Mouse (Mus musculus): ENCODE measurements around the gene Tnr. TPM values are rescaled to one million over a fixed set of nuclear protein-coding genes. Genes with fewer than 3 reads are reported as not detected.

The Tnr gene
- polyA plus RNA-seq, 1 experiment = not detected

GRCm38 (mm10) chr1:159800366-159800765 is 276.8 kb downstream of the Tnr start:
- TF ChIP-seq POLR2A (IDR thresholded peaks at IDR 0.05; ENCODE audit: borderline replicate concordance, low read depth, low read length) = no peak
- no peak for TF ChIP-seq CTCF (IDR thresholded peaks at IDR 0.05; ENCODE audit: low read depth, low read length)
- H3K27ac ChIP-seq (ENCODE audit: insufficient read depth, low read depth, low read length) = no peak overlapping the region
- no peak overlapping the region for H3K4me3 ChIP-seq (ENCODE audit: insufficient read depth, low read length)
- H3K4me1 ChIP-seq (ENCODE audit: control insufficient read depth, insufficient read depth, low read length) = no peaks in the 10 kb centered on the region

DNA sequence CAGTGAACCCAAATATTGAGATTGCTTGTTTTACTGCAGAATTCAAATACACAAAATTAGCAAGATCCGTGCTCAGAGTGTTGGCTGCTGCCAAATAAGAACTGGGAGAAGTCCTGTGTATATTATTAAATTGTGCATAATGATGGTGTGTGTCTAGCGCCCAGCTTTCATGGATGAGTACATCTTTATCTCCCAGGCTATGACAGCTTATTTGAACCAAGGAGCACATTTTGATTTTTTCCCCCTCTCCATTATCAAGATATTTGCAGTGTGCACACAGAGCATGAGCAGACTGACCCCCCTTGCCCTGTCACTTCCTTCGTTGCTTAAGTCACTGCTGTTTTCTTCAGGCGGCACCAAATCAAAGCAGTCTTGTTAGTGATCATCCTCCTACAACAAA is 278.2 kb downstream of the Tnr start:
- no peak overlapping the region for H3K4me3 ChIP-seq (ENCODE audit: insufficient read depth, low read length)
- no peaks in the 10 kb centered on the region for H3K4me1 ChIP-seq (ENCODE audit: control insufficient read depth, insufficient read depth, low read length)
- TF ChIP-seq POLR2A (IDR thresholded peaks at IDR 0.05; ENCODE audit: borderline replicate concordance, low read depth, low read length) = no peak
- no peak for TF ChIP-seq CTCF (IDR thresholded peaks at IDR 0.05; ENCODE audit: low read depth, low read length)
- no peak overlapping the region for H3K27ac ChIP-seq (ENCODE audit: insufficient read depth, low read depth, low read length)

GRCm38 (mm10) chr1:159803711-159804110 is 280.1 kb downstream of the Tnr start:
- TF ChIP-seq POLR2A (IDR thresholded peaks at IDR 0.05; ENCODE audit: borderline replicate concordance, low read depth, low read length) (no peak), CTCF (IDR thresholded peaks at IDR 0.05; ENCODE audit: low read depth, low read length) (no peak)
- H3K4me1 ChIP-seq (ENCODE audit: control insufficient read depth, insufficient read depth, low read length) = no peaks in the 10 kb centered on the region
- no peak overlapping the region for H3K27ac ChIP-seq (ENCODE audit: insufficient read depth, low read depth, low read length)
- H3K4me3 ChIP-seq (ENCODE audit: insufficient read depth, low read length) = no peak overlapping the region

DNA sequence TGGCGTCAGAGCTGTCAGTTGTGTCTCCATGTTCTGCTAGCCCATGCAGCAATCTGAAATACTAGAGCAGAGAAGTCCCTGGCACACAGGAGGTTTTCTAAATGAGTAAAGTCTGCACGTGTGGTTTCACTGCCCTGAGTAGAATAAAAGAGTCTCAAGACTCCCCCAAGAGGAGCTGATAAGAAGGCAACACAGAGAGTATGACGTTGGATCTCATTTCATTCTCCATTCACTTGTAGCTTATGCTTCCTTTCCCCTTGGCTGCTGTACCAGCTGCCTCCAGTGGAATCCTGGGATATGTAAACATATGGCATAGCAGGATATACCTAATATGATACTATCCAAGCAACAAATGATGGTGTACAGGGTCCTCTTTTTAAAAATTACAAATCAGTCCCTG is 285.9 kb downstream of the Tnr start:
- Histone ChIP-seq H3K4me1 (ENCODE audit: control insufficient read depth, insufficient read depth, low read length) (peaks cover 18% of the 10 kb centered on the region), H3K27ac (ENCODE audit: insufficient read depth, low read depth, low read length) (no peak overlapping the region), H3K4me3 (ENCODE audit: insufficient read depth, low read length) (no peak overlapping the region)
- no peak for TF ChIP-seq POLR2A (IDR thresholded peaks at IDR 0.05; ENCODE audit: borderline replicate concordance, low read depth, low read length)
- no peak for TF ChIP-seq CTCF (IDR thresholded peaks at IDR 0.05; ENCODE audit: low read depth, low read length)

- H3K27ac ChIP-seq (ENCODE audit: insufficient read depth, low read depth, low read length) = no peak overlapping the region
- no peak overlapping the region for H3K4me3 ChIP-seq (ENCODE audit: insufficient read depth, low read length)
Observed at GRCm38 (mm10) chr1:159811805-159812204, 288.2 kb downstream of the Tnr start.

DNA sequence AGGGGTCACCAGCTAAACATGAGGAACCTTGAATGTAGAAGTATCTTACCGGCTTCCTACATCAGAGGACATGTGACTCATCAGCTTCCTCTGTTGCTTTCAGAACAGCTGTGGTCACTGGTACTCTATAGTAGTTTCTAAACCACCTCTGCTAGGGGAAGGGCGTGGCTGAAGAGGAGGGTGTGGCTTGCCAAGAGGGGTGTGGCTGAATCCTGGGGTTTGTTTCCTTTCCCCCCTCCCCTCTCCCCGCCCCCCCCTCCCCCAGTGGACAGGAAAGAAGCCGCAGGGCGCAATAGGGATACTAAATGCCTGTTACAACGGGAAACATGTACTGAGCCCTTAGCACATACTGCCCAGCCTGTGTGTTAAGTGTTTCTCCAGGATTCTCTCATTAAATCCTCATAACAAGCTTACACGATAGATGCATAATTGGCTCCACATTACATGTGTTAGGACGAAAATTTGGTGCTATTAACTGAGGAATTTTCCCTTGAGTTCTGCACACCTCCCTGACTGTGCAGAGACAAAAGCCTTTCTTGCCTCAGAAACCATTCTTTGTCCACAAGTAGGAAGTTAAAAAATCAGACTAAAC is 289.3 kb downstream of the Tnr start:
- TF ChIP-seq CTCF (IDR thresholded peaks at IDR 0.05; ENCODE audit: low read depth, low read length) = no peak

More at GRCm38 (mm10) chr1:159811805-159812204, 288.2 kb downstream of the Tnr start:
- TF ChIP-seq CTCF (IDR thresholded peaks at IDR 0.05; ENCODE audit: low read depth, low read length) (no peak), POLR2A (IDR thresholded peaks at IDR 0.05; ENCODE audit: borderline replicate concordance, low read depth, low read length) (no peak)
- peaks cover 23% of the 10 kb centered on the region for H3K4me1 ChIP-seq (ENCODE audit: control insufficient read depth, insufficient read depth, low read length)

GRCm38 (mm10) chr1:159814348-159814747 is 290.8 kb downstream of the Tnr start:
- TF ChIP-seq POLR2A (IDR thresholded peaks at IDR 0.05; ENCODE audit: borderline replicate concordance, low read depth, low read length) (no peak), CTCF (IDR thresholded peaks at IDR 0.05; ENCODE audit: low read depth, low read length) (no peak)
- Histone ChIP-seq H3K4me3 (ENCODE audit: insufficient read depth, low read length) (no peak overlapping the region), H3K27ac (ENCODE audit: insufficient read depth, low read depth, low read length) (peak overlapping the region; percentile 58), H3K4me1 (ENCODE audit: control insufficient read depth, insufficient read depth, low read length) (peaks cover 23% of the 10 kb centered on the region)

More for the DNA sequence above, 289.3 kb downstream of the Tnr start:
- H3K4me3 ChIP-seq (ENCODE audit: insufficient read depth, low read length) = peak overlapping the region; percentile 24
- H3K4me1 ChIP-seq (ENCODE audit: control insufficient read depth, insufficient read depth, low read length) = peaks cover 23% of the 10 kb centered on the region
- peak overlapping the region; percentile 88 for H3K27ac ChIP-seq (ENCODE audit: insufficient read depth, low read depth, low read length)

- no peak overlapping the region for H3K4me3 ChIP-seq (ENCODE audit: insufficient read depth, low read length)
- H3K4me1 ChIP-seq (ENCODE audit: control insufficient read depth, insufficient read depth, low read length) = peaks cover 23% of the 10 kb centered on the region
- no peak overlapping the region for H3K27ac ChIP-seq (ENCODE audit: insufficient read depth, low read depth, low read length)
- TF ChIP-seq POLR2A (IDR thresholded peaks at IDR 0.05; ENCODE audit: borderline replicate concordance, low read depth, low read length) (no peak), CTCF (IDR thresholded peaks at IDR 0.05; ENCODE audit: low read depth, low read length) (no peak)
Observed at GRCm38 (mm10) chr1:159816614-159817371, 293.2 kb downstream of the Tnr start.

GRCm38 (mm10) chr1:159819511-159819910 is 295.9 kb downstream of the Tnr start:
- peaks cover 5% of the 10 kb centered on the region for H3K4me1 ChIP-seq (ENCODE audit: control insufficient read depth, insufficient read depth, low read length)
- H3K27ac ChIP-seq (ENCODE audit: insufficient read depth, low read depth, low read length) = no peak overlapping the region
- TF ChIP-seq CTCF (IDR thresholded peaks at IDR 0.05; ENCODE audit: low read depth, low read length) (no peak), POLR2A (IDR thresholded peaks at IDR 0.05; ENCODE audit: borderline replicate concordance, low read depth, low read length) (no peak)
- no peak overlapping the region for H3K4me3 ChIP-seq (ENCODE audit: insufficient read depth, low read length)

- no peak overlapping the region for H3K27ac ChIP-seq (ENCODE audit: insufficient read depth, low read depth, low read length)
- no peak overlapping the region for H3K4me3 ChIP-seq (ENCODE audit: insufficient read depth, low read length)
- TF ChIP-seq POLR2A (IDR thresholded peaks at IDR 0.05; ENCODE audit: borderline replicate concordance, low read depth, low read length) = no peak
- TF ChIP-seq CTCF (IDR thresholded peaks at IDR 0.05; ENCODE audit: low read depth, low read length) = no peak
- H3K4me1 ChIP-seq (ENCODE audit: control insufficient read depth, insufficient read depth, low read length) = no peaks in the 10 kb centered on the region
Observed at GRCm38 (mm10) chr1:159822416-159822815, 298.8 kb downstream of the Tnr start.

All from bone marrow macrophage, adult 2 months (primary cell).